In the genomic region with DNA sequence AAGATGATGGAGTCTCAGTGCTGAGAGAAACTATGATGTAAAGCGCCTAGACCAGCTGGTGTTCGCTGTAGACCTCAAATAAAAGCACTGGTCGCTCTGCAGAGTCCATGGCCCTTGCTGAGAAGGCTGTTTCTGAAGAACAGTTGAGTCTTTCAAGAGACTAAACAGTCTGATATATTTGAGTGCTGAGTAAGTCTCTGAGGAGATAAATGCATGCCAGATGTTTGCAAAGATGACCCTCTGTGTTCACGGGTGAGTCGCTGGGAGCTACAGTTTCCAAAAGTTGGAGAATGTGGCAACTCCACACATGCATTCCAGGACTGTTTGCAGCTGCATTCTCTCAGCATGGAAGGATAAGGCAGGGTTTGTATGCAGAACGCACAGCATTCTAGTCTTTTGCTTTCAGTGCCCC, we compare ENCODE assay signal across 12 mouse cellular contexts.
DNase-seq lines count a peak whose midpoint lies in the region; ATAC-seq lines count a peak whose summit lies in the region.
"Had no signal": no experiment of that assay in that cellular context is flagged by ENCODE, and none has a peak within 500 bp of the region (broad histone marks: within the 10 kb centered on the region; RNA-seq: fewer than 3 reads in every experiment).

No protein-coding gene starts in this region.

- no peaks in the 10 kb centered on the region for H3K36me3 ChIP-seq in lung, embryonic 15.5 days
- H3K36me3 ChIP-seq in embryonic facial prominence, embryonic 12.5 days = no peaks in the 10 kb centered on the region
- no peaks in the 10 kb centered on the region for H3K36me3 ChIP-seq in stomach, embryonic 14.5 days (ENCODE audit: control insufficient read depth, insufficient read depth, low read length)
- H3K36me3 ChIP-seq in forebrain, embryonic 13.5 days (ENCODE audit: poor library complexity, severe bottlenecking) = no peaks in the 10 kb centered on the region
- H3K36me3 ChIP-seq: heart, embryonic 15.5 days had no signal

- no peak overlapping the region for H3K27ac ChIP-seq in lung, embryonic 15.5 days
- peak overlapping the region; percentile 60; the same call in 1 of the 2 replicates for H3K27ac ChIP-seq in embryonic facial prominence, embryonic 12.5 days
- peak overlapping the region; percentile 66; the same call in 1 of the 2 replicates for H3K27ac ChIP-seq in stomach, embryonic 14.5 days (ENCODE audit: low read length)
- H3K27ac ChIP-seq in forebrain, embryonic 13.5 days = no peak overlapping the region
- H3K27ac ChIP-seq: heart, embryonic 15.5 days had no signal

- peak; percentile 58; the same call in 1 of the 2 replicates for ATAC-seq in lung, embryonic 15.5 days (ENCODE audit: borderline replicate concordance, extremely low read depth, low FRiP score, low TSS enrichment)
- ATAC-seq in embryonic facial prominence, embryonic 12.5 days (ENCODE audit: insufficient number of reproducible peaks, insufficient read depth, low FRiP score, low TSS enrichment) = no peak
- ATAC-seq in stomach, embryonic 14.5 days (ENCODE audit: insufficient number of reproducible peaks, insufficient read depth, low FRiP score, low read depth) = peak; percentile 9; the same call in 1 of the 2 replicates
- no peak for ATAC-seq in forebrain, embryonic 13.5 days

- peaks cover 15% of the 10 kb centered on the region; the same call in 1 of the 2 replicates for H3K4me1 ChIP-seq in lung, embryonic 15.5 days
- peaks cover 15% of the 10 kb centered on the region; the same call in 1 of the 2 replicates for H3K4me1 ChIP-seq in embryonic facial prominence, embryonic 12.5 days
- peaks cover 24% of the 10 kb centered on the region for H3K4me1 ChIP-seq in stomach, embryonic 14.5 days (ENCODE audit: control insufficient read depth, insufficient read depth, low read length)
- no peaks in the 10 kb centered on the region for H3K4me1 ChIP-seq in forebrain, embryonic 13.5 days

- H3K27me3 ChIP-seq in lung, embryonic 15.5 days = no peaks in the 10 kb centered on the region
- H3K27me3 ChIP-seq in embryonic facial prominence, embryonic 12.5 days = no peaks in the 10 kb centered on the region
- no peaks in the 10 kb centered on the region for H3K27me3 ChIP-seq in stomach, embryonic 14.5 days (ENCODE audit: control insufficient read depth, insufficient read depth, low read length)
- no peaks in the 10 kb centered on the region for H3K27me3 ChIP-seq in forebrain, embryonic 13.5 days
- H3K27me3 ChIP-seq: heart, embryonic 15.5 days had no signal

- no peak overlapping the region for H3K9ac ChIP-seq in lung, embryonic 15.5 days
- H3K9ac ChIP-seq in embryonic facial prominence, embryonic 12.5 days = no peak overlapping the region
- H3K9ac ChIP-seq in stomach, embryonic 14.5 days (replicated peaks; ENCODE audit: low read depth, low read length) = no peak overlapping the region
- no peak overlapping the region for H3K9ac ChIP-seq in forebrain, embryonic 13.5 days
- H3K9ac ChIP-seq: heart, embryonic 15.5 days had no signal

- no peak overlapping the region for H3K4me3 ChIP-seq in lung, embryonic 15.5 days
- no peak overlapping the region for H3K4me3 ChIP-seq in embryonic facial prominence, embryonic 12.5 days
- H3K4me3 ChIP-seq in stomach, embryonic 14.5 days (ENCODE audit: low read depth, low read length) = no peak overlapping the region
- no peak overlapping the region for H3K4me3 ChIP-seq in forebrain, embryonic 13.5 days
- H3K4me3 ChIP-seq: heart, embryonic 15.5 days had no signal

- no peak overlapping the region for H3K4me2 ChIP-seq in lung, embryonic 15.5 days
- H3K4me2 ChIP-seq in embryonic facial prominence, embryonic 12.5 days (replicated peaks) = no peak overlapping the region
- no peak overlapping the region for H3K4me2 ChIP-seq in stomach, embryonic 14.5 days (replicated peaks; ENCODE audit: low read depth, low read length)
- H3K4me2 ChIP-seq in forebrain, embryonic 13.5 days = no peak overlapping the region
- H3K4me2 ChIP-seq: heart, embryonic 15.5 days had no signal

- H3K9me3 ChIP-seq in lung, embryonic 15.5 days = no peaks in the 10 kb centered on the region
- no peaks in the 10 kb centered on the region for H3K9me3 ChIP-seq in embryonic facial prominence, embryonic 12.5 days
- no peaks in the 10 kb centered on the region for H3K9me3 ChIP-seq in stomach, embryonic 14.5 days (ENCODE audit: control insufficient read depth, low read depth, low read length)
- H3K9me3 ChIP-seq in forebrain, embryonic 13.5 days (replicated peaks) = no peaks in the 10 kb centered on the region
- H3K9me3 ChIP-seq: heart, embryonic 15.5 days had no signal

- peak; percentile 46 for DNase-seq in embryo, embryonic 10 days (ENCODE audit: low spot score)
- no peak for DNase-seq in embryo, embryonic 9.5 days (ENCODE audit: extremely low spot score)
- DNase-seq in lung, postnatal 36 days = no peak
- no peak for DNase-seq in cerebellum, postnatal 14 days
- DNase-seq: kidney, adult 11 months; layer of hippocampus, adult 9-11 months; right cerebral cortex, adult 18-20 months had no signal

- WGBS in lung, embryonic 15.5 days = 30% methylated on average over 6 of the region's 6 CpGs
- 36% methylated on average over 6 of the region's 6 CpGs for WGBS in embryonic facial prominence, embryonic 12.5 days
- WGBS in stomach, embryonic 14.5 days = 26% methylated on average over 6 of the region's 6 CpGs
- WGBS in forebrain, embryonic 13.5 days = 86% methylated on average over 6 of the region's 6 CpGs

Comparison
In these comparisons a context has a peak if more than half of its experiments do, and no peak if none do; other contexts are left out.
1. ATAC-seq: peak in lung, embryonic 15.5 days (single experiment) and stomach, embryonic 14.5 days (single experiment); none in embryonic facial prominence, embryonic 12.5 days (single experiment) and forebrain, embryonic 13.5 days (single experiment).
2. H3K27ac ChIP-seq: peak in embryonic facial prominence, embryonic 12.5 days (single experiment) and stomach, embryonic 14.5 days (single experiment); none in lung, embryonic 15.5 days (single experiment) and forebrain, embryonic 13.5 days (single experiment).